Mouse (Mus musculus): ENCODE measurements around the gene D430041D05Rik. TPM values are rescaled to one million over a fixed set of nuclear protein-coding genes. Genes with fewer than 3 reads are reported as not detected.

D430041D05Rik gene
- total RNA-seq, 2 experiments from 2014 or later = 1.3 to 1.9 TPM

DNA sequence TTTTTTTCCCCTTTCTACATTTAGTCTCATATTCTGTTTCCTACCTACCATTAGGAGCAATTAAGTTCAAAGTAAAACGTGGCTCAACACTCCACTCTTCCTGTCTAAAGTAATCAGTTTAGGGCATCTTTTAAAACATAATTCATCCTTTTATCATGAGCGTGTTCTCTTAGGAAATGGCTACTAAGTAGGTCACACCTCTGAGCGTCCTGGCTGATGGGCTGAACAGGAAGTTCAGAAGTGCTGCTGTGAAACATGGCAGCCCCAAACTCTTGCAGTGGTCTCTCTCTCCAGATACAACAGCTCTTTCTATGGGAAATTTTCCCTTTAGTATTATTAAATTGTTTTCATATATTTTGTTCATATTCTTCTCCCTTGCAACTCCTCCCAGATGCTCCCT lies 223.7 kb downstream of the D430041D05Rik start:
- no peak for DNase-seq
- Histone ChIP-seq H3K27ac (no peak overlapping the region), H3K4me3 (no peak overlapping the region)
- no peak for TF ChIP-seq CTCF (IDR thresholded peaks at IDR 0.05)
- intact Hi-C loops (cut with DNase I) = no loop called here

- no peak for DNase-seq
- intact Hi-C loops (cut with DNase I) = no loop called here
- Histone ChIP-seq H3K4me3 (no peak overlapping the region), H3K27ac (no peak overlapping the region)
- TF ChIP-seq CTCF (IDR thresholded peaks at IDR 0.05) = no peak
Observed at GRCm38 (mm10) chr2:104185616-104186015, 225.2 kb downstream of the D430041D05Rik start.

DNA sequence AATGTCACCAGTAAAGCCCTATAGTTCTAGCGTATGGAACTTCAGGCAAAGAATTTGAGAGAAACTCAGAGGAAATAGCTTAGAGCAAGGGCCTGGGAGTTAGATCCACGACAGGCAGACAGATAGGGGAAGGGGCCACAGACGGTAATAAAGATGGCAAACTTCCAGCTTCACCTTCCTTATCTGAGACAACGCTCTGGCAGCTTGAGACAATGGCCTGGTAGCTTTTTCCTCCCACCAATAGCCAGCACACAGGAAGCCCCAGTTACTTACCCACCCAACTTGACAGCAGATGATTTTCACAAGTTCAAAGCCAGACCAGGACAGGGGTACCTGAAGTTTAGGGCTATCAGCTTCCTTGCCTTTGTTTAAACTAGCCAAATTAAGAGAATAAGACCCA lies 226.5 kb downstream of the D430041D05Rik start:
- TF ChIP-seq CTCF (IDR thresholded peaks at IDR 0.05) = no peak
- intact Hi-C loops (cut with DNase I) = no loop called here
- Histone ChIP-seq H3K4me3 (no peak overlapping the region), H3K27ac (no peak overlapping the region)
- DNase-seq = no peak

GRCm38 (mm10) chr2:104183246-104183845 lies 227.5 kb downstream of the D430041D05Rik start:
- Histone ChIP-seq H3K27ac (no peak overlapping the region), H3K4me3 (no peak overlapping the region)
- no peak for TF ChIP-seq CTCF (IDR thresholded peaks at IDR 0.05)
- intact Hi-C loops (cut with DNase I) = no loop called here
- DNase-seq = no peak

DNA sequence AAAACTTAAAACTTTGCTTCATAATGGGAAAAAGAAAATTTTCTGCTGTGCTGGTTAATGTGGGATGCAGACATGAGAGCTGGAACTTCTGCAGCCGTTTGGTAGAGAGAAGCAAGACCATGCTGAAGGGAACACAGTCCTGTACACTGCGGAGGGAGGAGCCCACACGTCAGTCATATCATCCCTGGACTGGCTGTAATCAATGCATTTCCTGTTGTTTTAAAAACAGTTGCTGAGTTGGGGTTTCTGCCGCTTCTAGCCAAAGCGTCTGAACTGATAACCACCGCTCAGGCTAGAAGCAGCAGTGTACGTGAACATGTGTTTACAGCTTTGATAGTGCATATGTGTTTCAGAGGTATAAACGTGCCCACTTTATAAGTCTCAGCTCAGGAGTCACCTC lies 231.2 kb downstream of the D430041D05Rik start:
- Histone ChIP-seq H3K4me3 (no peak overlapping the region), H3K27ac (peak overlapping the region; percentile 41)
- no peak for TF ChIP-seq CTCF (IDR thresholded peaks at IDR 0.05)
- intact Hi-C loops (cut with DNase I) = no loop called here
- DNase-seq = no peak

DNA sequence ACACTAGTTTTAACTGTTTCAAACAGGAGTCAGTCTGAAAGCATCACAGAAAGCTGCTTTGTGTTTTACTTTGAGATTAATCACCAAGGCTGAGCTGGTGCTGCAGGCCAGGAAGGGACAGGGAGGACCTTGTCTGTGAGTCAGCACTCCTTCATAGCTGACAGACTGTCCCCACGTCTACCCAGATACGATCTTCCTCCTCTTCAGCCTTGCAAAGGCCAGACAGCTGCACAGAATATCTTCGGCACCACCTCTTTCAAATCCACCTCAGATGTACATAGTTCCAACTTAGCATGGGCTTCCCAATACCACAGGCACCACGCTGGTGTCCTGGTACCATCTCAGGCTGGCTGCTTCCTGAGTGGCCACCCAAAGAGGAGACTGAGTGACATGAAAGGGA lies 232.6 kb downstream of the D430041D05Rik start:
- Histone ChIP-seq H3K4me3 (no peak overlapping the region), H3K27ac (peak overlapping the region; percentile 89)
- intact Hi-C loops (cut with DNase I) = no loop called here
- DNase-seq = no peak
- TF ChIP-seq CTCF (IDR thresholded peaks at IDR 0.05) = no peak

DNA sequence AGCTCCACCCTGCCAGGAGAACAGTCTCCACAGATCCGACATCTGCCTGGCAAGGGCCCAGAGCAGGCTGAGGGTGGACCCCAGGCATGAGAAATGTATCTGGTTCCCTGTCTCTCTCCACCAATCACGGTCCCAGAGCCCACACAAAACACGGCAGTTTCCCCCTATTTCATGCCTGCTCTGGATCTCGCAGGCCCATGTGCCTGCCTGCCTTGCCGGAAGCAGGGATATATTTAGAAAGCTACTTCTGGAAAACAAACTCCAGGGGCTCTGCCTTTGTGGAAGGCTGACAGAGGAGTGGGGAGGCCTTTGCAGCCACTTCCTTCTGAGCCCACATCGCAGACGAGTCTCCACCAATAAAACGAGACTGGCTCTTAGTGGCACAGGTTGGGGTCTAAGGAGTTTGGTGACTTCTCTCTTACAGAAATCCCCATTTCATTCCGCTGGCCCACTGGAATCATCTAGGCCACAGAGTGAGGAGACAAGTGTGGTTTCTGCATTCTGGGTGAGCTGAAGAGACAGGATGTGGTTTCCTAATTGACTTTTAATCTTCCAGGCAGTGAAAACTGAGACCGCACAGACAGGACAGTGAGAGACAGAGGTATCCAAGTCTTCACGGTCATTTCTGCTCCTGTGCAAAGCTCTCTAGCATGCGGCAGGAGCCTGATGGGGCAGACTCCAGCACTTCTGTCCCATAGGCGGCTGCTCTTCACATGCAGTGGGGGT lies 233.7 kb downstream of the D430041D05Rik start:
- DNase-seq = peak; percentile 56
- peak overlapping the region; percentile 89 for H3K27ac ChIP-seq
- no peak for TF ChIP-seq CTCF (IDR thresholded peaks at IDR 0.05)
- intact Hi-C loops (cut with DNase I) = no loop called here
- H3K4me3 ChIP-seq = peak overlapping the region; percentile 43

DNA sequence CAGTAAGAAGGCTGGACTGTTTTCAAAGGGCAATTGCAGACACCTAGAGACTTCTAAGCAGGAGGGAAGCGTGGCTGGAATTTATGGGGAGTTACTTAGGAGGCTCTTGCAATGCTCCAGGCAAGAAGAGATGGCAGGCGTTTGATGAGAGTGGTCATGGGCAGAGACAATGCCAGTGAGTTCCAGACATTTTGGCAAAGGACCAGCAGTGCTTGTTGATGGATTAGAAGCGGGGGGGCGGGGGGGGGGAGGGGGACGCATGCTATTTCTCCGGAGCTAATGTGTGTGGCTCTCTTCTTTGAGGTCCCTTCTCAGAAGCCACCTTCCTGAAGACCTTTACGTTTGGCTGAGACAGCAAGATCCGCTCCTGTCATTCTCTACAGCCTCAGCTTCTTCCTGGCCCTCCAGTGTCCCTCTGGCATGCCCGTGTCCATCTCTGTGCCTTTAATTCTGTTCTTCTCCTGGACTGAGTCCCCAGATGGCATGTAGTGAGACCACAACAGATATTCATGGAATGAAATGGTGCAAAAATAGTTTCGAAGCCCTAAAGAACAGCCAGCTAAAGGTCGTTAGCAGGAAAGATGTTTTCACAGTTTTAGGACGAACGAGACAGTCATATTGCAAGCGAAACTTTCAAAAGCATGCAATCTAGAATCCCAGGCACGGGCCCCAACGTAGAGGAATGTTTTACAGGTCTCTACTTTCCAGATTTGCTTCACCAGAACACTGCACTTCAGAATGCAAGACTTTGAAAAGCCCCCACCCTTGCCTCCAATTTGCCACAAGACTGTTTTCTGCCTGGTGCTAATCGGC lies 234.4 kb downstream of the D430041D05Rik start:
- no peak for TF ChIP-seq CTCF (IDR thresholded peaks at IDR 0.05)
- Histone ChIP-seq H3K4me3 (peak overlapping the region; percentile 43), H3K27ac (peak overlapping the region; percentile 89)
- intact Hi-C loops (cut with DNase I) = no loop called here
- no peak for DNase-seq

DNA sequence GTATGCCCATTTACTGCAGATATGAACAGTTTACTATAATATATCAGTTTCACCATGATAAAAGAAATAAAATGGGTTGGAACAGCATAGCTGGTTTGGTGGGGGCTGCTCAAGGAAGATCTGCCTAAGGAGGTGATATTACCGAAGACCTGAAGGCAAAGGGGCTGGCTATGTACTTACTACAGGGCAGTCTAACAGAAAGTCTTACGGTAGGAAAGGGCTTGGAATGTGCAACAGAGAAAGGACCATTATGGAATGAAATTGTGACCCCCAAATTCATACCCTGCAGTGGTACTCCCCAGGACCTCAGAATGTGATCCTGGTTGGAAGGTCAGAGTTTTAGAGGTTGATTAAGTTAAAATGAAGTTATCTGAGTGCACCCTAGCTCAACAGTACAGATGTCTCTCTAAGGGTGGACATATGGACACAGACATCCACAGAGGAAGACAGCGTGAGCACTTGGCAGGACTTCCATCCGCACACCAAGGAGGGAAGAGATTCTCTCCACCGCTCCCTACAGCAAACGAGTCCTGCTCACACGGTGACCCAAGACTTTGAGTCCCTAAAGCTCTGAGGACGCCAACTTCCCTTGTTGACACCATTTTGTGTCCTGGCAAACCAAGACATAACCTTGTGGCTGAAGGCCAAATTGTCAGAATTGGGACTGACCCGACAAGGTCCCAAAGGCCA lies 235.2 kb downstream of the D430041D05Rik start:
- DNase-seq = no peak
- peak overlapping the region; percentile 48; the same call in 1 of the 2 replicates for H3K27ac ChIP-seq
- H3K4me3 ChIP-seq = no peak overlapping the region
- no peak for TF ChIP-seq CTCF (IDR thresholded peaks at IDR 0.05)
- intact Hi-C loops (cut with DNase I) = no loop called here

DNA sequence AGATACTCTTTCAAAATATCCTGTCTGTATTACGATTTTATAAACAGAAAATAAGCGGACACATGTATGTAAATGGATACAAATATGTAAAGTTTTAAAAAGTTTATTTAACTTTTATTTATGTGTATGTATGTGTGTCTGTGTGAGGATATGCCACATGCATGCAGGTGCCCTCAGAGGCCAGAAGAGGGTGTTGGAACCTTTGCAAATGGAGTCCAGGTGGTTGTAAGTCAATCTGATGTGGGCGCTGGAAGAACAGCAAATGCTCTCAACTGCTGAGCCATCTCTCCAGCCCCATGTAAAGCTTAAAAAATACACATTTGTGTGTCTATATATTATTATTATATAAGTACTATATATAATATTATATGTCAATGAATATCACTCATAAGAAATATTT lies 237.4 kb downstream of the D430041D05Rik start:
- TF ChIP-seq CTCF (IDR thresholded peaks at IDR 0.05) = no peak
- H3K4me3 ChIP-seq = no peak overlapping the region
- DNase-seq = no peak
- intact Hi-C loops (cut with DNase I) = no loop called here
- H3K27ac ChIP-seq = no peak overlapping the region

GRCm38 (mm10) chr2:104172695-104173348 lies 238.0 kb downstream of the D430041D05Rik start:
- DNase-seq = no peak
- intact Hi-C loops (cut with DNase I) = no loop called here
- Histone ChIP-seq H3K4me3 (no peak overlapping the region), H3K27ac (no peak overlapping the region)
- no peak for TF ChIP-seq CTCF (IDR thresholded peaks at IDR 0.05)

Measured in gastrocnemius, adult 2 months (tissue).